Mouse (Mus musculus) inflammation-experienced regulatory T-cells, adult 6 months (primary cell): ENCODE data around the gene Ppp1r9b. TPM values are rescaled to one million over a fixed set of nuclear protein-coding genes. Genes with fewer than 3 reads are reported as not detected.
"Not testable (repeated sequence)": the region's sequence is repeated elsewhere in the genome, so short reads cannot be mapped to it uniquely, and the experiment has no call there.

Experiments
- ATAC-seq: one replicate; pipeline ENCODE4 v1.8.0; 2017
- polyA plus RNA-seq, 3 experiments: library from polyadenylated mRNA; unstranded; fragments of 100-300 nt; shearing (Covaris generic); gene quantifications; one replicate each; pipeline ENCODE4 v1.2.1; 2017

Gene Ppp1r9b
- polyA plus RNA-seq, 3 experiments from 2014 or later = 19.1 to 24.8 (median 24.8) TPM

DNA sequence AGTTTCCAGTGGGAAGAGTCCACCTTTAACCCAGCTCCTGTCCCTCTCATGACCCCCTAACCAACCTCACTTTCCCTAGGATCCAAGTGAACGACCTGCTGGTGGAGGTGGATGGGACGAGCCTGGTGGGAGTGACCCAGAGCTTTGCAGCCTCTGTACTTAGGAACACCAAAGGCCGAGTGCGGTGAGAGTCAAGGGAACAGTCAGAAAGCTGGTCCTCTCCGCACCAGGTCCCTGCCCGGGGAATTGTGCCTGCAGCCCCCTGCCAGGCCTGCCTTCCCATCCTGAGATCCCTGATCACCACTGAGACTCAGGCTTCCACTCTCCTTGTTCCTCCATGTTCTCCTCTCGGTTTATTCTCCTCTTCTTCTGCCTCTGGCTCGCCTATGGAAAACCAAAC is 9.3 kb downstream of the Ppp1r9b start:
- no peak for ATAC-seq

DNA sequence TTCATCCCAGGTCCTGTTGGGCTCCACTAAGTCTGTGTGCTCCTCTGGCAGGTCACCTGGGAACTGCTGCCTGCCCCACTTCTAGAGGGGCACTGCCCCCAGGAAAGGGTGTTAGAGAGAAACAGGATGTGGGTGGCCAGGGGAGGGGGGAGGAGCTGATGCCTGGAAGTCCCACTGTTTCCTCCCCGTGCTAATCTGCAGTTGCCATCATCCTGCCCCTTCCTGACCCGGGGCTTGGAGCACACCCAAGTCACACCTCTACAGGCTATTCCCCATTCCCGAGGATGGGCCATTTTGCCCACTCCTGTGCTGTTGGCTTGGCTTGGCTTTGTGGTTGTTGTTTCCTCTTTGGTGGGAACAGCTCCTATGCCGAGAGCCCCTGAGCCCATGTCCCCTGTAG is 9.7 kb downstream of the Ppp1r9b start:
- ATAC-seq = peak; percentile 77

DNA sequence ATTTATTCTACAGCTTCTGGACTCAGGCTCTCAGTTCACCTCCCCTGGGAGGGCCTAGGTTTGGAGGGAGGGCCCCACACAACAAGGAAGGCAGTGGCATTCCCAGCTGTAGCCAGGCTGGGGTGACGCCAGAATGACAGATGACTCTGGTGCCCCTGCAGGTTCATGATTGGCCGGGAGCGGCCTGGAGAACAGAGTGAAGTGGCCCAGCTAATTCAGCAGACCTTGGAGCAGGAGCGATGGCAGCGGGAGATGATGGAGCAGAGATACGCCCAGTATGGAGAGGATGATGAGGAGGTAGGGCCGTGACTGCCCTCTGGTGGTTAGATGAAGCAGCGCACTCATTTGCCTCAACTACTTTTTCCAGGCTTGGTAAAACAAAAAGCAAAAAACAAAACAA is 10.2 kb downstream of the Ppp1r9b start:
- no peak for ATAC-seq

DNA sequence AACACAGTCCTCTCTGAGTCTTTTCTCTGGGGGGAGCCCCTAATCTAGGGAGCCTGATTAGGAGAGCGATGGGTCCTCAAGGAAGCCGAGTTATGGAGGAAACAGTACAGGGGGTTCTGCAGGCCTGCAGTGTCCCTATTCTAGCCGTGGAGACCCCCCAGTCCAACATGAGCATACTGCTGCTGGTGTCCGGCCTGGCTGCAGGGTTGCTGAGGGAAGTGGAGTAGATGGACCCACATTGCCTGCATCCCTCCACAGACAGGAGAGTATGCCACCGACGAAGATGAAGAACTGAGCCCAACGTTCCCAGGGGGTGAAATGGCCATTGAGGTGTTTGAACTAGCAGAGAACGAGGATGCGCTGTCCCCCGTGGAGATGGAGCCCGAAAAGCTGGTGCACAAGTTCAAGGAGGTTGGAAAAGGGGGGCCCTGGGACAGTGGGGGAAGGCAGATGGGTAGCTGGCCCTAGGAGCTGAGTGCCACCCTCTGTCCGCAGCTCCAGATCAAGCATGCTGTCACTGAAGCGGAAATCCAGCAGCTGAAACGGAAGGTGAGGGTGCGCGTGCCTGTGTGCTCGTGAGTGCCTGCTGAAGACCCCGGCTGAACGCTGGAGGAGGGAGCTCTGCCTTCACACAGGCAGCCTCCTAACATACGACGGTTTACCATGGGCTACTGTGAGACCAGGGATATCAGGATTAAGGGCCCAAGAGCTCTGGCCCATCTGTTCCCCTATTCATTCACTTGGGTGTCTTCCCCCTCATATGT is 10.9 kb downstream of the Ppp1r9b start:
- ATAC-seq = no peak

DNA sequence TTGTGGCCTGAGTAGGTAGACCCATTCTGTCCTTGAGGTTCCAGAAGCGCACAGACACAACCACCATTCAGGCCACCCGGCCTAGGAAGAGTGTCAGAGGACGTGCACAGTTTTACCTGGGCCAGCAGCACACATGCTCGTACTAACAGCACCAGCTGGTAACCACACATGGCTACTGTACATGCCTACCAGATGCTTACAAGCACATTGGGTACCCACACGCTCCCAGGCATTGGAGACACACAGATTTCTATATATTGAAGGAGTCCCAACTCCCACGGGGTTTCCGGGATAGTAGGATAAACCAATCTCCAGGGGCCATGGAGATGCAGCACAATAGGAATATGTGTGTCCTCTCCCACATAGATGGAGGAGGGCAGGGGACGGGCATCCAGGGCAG is 11.9 kb downstream of the Ppp1r9b start:
- ATAC-seq = no peak

DNA sequence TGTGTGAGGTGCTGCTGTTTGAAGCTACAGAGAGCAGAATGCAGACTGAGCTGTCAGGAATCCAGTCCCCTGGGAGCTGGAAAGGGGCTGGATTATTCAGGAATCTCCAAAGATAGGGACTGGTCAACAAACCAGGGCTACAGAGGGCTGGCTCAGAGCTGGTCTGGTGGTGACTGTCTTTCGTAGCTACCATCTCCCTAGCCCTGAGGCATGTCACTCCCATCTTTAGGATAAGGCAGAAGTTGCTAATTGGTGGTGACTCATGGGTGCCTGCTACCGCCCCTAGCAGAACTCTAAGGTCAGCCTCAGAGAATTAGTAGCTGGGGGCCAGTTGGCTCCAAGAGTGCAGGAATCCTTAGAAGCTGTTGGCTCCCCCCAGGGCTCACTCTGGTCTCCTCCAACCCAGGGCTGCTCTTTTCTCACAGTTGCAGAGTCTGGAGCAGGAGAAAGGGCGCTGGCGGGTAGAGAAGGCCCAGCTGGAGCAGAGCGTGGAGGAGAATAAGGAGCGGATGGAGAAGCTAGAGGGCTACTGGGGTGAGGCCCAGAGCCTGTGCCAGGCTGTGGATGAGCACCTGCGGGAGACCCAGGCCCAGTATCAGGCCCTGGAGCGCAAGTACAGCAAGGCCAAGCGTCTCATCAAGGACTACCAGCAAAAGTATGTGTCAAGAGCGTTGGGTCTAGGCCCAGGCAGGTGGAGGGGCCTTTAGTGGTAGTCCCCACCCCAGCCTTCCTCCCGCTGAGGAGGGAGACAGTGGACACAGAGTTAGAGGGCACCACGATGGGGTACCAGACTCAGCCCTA is 13.5 kb downstream of the Ppp1r9b start:
- ATAC-seq = no peak

DNA sequence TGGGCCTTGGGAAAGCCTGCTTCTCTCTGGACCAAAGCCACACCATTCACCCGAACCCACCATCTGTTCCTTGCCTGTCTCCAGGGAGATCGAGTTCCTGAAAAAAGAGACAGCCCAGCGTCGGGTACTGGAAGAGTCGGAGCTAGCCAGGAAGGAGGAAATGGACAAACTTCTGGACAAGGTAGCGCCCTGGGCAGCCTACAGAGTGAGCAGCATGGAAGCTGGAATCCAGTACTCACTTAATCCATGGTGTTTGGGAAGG is 14.0 kb downstream of the Ppp1r9b start:
- ATAC-seq = no peak

DNA sequence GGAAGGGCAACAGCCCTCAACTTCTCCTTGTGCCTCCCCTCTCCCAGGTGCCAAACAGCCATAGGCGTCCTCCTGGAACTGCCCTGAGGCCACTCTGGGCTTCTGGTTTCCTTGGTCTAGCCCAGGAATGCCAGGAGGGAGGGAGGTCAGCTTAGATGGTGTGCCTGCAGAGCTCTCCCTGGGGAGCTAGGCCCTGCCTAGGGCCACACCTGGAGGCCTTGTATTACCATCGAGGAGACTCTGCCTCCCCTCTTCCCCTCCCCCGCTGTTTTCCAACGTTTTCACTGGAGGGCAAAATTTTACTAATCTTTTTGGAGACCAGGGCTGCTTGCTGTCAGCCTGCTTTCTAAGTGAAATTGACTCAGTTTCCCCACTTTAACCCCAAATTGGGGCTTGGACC is 15.2 kb downstream of the Ppp1r9b start:
- no peak for ATAC-seq

DNA sequence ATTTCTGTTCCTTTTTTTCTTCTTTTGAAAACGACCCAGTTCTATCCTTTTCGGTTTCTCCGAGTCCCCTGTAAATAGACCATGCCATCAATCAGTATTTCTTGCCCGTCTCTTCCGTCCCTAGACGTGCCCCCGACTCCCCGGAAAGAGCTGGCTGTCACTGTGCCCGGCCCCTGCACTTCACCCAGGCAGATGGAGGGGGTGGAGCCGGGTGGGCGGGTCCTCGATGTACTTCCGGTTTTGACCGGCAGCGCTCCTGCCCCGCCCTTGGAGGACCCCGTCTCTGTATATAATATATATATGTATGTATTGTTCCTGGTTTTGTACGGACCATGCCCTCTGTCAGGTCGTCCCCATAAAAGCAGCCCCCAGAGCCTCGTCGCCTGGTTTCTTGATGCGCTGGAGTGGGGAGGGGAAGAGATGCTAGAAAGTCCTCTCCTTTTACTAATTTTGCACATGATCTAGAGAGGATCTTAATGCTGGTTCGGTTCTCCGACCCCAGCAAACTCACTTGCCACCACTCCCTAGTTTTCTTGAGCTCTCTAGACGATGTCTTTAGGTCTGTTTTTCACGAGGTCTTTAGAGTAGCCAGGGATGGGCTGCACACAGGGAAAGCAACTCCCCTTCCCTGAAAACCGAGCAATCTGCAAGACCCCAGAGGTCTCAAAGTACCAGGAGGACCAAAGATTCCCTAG is 15.8 kb downstream of the Ppp1r9b start:
- peak; percentile 66 for ATAC-seq

DNA sequence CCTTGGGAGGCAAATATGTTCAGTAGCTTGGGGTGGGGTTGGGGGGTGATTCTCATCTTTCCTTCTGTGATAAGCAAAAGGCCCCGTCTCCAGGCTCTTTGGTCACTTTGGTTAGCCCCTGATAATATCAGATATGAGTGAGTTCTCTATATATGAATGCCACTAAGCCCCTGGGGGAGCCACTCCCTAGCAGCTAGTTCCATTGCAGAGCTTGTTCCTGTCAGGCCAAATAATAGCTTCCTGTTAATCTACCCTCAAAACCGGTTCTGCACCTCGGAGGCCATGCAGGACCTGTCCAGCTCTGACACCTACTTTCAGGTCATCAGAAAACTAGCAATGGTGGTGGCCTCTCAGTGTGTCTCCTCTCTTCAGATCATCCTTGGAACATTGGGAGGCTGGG is 16.6 kb downstream of the Ppp1r9b start:
- ATAC-seq = no peak

DNA sequence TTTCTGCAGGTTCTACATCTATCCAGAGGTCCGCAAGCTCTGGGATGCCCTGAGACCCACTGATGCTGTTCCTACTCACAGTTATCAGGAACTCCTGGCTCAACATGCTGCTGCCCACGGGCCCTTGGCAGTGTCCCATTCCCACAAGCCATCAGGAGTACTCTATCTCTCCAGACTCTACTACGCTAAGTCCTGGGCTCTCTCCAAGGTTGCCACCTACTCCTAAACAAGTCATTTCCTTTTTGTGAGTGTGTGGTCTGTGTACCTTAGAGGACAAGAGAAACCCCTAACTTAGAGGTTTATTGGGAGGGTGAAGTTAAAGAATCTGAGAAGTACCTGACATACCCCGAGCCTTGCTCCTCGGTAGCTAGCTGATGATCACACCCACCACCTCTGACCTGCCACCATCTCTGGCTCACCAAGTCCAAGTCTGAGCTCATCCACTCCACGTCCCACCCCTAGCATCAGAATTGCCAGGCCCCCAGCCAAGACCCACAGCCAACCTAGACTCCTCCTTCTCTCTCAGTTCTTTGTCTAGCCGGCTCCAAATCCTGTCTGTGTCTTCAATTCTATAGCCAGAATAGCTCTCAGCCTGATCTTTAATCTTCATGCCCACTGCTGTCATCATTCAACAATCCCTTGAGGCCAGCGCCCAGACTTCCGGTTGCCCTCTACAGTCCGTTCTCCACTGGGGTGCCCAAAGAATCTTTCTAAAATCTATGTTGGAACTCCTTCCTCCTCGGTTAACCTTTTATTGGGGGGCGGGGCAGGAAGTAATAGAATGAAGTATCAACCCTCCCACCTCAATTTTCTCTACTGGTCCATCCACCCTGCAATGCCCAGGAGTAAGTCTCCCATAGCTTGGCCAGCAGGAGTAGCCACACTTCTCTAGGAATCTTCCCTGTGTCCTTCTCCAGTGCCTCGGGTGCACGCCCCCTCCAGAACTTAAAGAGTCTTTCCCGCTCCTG is 18.1 kb downstream of the Ppp1r9b start:
- peak; percentile 20 for ATAC-seq

DNA sequence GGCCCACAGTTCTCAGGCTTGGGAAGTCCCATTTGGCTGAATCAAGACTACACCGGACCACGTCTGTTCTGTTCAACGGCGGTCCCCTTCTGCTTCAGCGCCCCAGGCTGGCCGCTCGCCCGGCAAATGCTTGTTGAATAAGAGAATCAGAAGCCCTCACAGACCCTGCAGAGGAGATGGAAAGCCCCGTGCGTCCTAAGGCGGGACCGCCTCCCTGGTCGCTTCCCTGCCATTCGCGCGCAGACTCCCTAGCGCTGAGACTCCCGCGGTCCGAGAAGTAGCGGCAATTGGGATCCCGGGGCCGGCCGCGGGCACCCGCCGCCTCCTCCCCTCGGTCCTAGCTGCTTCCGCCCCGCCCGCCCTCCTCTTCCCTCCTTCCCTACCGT is 18.8 kb downstream of the Ppp1r9b start, which contains the start of gene Samd14:
Gene Samd14 (plus strand): TSS at position 251 of the 386 bp plus-strand sequence.
- ATAC-seq = peak; percentile 22

DNA sequence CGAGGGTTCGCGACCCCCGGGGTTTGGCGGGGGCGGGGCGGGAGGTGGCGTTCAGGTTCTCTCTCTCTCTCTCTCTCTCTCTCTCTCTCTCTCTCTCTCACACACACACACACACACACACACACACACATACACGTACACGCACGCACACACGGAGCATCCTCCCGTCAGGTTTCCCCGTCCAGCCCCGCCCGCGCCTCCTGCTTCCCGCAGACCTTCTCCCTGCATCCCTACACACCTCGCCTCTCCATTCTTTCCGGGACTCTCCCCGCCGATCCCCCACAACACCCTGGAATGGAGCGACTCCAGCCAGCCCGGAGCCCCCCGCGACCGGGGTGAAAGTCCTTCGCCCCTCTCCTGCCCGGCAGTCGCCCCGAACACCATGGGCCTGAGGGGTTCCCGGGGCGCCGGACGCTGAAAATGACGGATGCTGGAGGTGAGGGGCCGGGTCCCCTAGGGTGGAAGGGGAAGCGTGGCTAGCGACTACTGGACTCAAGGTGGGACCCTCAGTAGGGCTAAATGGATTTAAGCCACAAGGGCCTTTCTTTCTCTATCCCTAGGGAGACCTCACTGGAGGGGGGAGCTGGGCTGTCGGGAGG is 19.4 kb downstream of the Ppp1r9b start:
- ATAC-seq = no peak

DNA sequence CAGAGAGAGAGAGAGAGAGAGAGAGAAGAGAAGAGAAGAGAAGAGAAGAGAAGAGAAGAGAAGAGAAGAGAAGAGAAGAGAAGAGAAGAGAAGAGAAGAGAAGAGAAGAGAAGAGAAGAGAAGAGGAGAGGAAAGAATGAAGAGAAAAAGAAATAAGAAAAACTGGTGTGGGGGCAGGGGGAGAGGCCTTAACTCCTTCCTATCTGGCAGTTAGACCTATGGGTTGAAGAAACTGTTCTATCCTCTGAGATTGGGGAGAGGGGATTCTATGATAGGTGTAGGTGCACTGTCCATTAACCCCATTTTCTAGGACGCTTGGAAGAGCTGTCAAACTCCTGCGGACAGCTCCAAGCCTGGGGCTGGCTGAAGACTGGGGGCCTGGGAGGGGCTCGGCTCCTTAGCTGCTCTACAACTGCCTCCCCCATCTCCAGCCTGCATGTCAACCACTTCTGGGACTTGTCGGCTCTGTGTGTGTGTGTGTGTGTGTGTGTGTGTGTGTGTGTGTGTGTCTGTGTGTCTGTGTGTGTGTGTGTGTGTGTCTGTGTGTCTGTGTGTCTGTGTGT is 20.1 kb downstream of the Ppp1r9b start:
- ATAC-seq = not testable (repeated sequence)

DNA sequence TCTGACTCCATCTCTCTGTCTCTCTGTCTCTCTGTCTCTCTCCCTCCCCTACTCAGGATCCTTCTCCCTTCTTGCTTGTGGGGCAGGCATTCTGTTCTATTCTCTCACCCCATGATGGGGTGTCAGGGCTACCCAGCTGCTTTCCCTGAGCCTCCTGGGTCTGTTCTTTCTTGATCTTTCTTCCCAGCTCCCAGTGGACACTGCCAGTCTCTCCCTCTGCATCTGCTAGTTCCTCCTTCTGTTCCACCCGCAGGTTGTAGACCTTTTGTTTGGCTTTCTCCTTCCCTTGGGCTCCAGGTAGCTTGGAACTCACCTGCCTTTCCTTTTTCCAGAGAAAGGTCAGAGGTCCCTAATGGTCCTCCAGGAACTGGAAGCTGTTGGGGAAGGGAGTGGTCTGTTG is 20.6 kb downstream of the Ppp1r9b start:
- ATAC-seq = no peak

DNA sequence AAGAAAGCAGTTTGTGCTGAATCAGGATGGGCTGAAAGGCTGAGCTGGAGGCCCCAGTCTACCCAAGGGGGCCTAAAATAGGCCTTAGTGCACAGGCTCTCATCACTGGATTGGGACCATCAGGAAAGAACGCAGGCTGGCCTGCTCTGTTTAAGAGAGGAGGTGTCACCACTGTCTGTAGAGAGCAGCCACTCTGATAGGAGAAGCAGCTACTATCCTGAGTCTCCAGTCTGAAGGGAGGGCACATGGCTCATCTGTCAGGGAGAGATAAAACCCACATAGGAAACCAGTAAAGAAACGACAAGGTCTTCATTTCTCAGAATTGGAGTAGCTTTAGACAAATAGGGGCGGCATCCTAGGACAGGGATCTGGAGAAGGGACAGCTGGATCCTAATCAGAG is 21.2 kb downstream of the Ppp1r9b start:
- ATAC-seq = no peak

DNA sequence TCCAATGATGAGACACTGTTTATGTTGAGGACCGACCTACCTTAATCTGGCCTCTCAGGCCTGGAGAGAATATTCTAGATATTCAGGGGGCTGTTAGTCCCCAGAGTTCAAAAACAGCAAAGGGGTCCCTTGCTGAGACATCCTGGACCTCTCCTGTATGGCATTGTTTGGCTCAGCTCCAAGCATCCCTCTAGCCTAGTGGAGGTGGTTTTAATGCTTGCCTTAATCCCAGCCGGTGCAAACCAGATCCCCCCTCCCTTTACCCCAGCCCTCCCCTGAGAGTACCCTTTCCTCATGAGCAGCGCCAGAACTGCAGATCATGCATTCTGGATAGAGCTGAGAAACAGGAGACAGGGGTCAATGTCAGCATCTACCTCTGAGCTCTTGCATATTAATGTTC is 21.7 kb downstream of the Ppp1r9b start:
- ATAC-seq = no peak

DNA sequence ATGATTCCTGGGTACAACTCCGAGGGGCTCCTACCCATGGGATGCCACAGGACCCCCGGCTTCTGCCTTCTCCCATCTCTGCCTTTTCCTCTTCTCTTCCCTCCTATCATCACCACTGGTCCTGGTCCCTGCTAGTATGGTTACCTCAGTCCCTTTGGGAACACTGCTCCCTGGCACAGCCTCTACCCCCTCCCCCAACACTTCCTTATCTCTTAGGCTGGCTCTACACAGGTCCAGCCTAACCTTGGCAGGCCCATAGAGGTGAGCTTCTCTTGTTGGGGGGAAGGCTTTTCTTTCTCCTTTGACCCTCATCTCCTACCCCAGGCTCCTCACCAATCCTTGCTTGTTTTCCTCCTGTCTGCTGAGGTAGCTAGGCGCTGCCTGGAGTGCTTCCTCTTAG is 24.6 kb downstream of the Ppp1r9b start:
- ATAC-seq = no peak

DNA sequence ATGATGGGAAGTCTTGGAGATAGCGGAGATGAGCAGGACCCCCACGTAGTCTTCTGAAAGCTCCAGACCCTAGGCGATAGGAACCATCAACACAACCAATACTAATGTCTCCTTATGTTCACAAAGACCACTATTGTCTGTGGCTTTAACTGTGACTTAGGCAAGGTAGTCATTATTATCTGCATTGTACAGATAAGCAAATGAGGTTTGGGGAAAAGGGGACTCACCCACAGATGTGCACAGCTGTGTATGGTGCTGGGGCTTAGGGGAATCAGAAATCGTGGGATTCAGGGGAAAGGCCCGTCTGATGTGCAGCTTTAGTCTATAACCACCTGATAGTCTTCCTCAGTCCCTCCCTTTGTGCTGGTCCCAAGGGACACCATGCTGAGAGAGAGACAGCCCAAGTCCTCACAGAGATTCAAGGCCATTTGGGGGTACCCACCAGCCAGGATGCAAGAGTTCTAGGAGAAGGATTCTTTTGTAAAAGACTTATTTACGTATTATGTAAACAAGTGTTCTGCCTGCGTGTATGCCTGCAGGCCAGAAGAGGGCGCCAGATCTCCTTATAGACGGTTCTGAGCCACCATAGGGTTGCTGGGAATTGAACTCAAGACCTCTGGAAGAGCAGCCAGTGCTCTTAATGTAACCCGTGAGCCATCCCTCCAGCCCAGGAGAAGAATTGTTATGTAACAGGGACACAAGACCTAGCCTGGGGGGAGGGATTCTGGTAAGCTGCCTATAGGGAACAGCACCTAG is 31.6 kb downstream of the Ppp1r9b start:
- no peak for ATAC-seq

DNA sequence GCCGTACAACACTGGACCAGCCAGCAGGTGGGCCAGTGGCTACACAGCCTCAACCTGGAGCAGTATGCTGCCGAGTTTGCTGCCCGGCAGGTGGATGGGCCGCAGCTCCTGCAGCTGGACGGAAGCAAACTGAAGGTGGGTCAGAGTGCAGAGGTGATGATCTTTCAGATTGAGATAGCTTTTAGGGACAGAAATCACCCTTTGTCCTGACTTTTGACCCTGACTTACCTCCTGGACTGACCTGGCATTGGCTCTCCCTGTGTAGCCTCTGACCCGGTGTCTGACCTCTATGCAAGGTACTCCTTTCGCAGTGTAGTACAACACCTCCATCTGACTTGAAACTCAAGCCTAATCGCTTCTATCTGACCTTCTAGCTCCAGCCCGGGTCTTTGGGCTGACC is 32.6 kb downstream of the Ppp1r9b start:
- ATAC-seq = no peak
